Mouse (Mus musculus) heart, postnatal 4 days (tissue): ENCODE measurements around the gene Stra8. TPM values are rescaled to one million over a fixed set of nuclear protein-coding genes. Genes with fewer than 3 reads are reported as not detected.

Source experiments
- DNase-seq: peaks from one replicate; pipeline ENCODE4 v3.0.0; 2021
- total RNA-seq, 2 experiments: library from RNA; stranded (reverse); gene quantifications; 2 replicates each; pipeline ENCODE4 v1.2.3; 2021

Gene Stra8
- total RNA-seq: not detected

GRCm38 (mm10) chr6:34919956-34920355 lies at the start of gene Stra8:
Gene Stra8, plus strand, starts transcription at chr6:34920163.
- no peak for DNase-seq

- DNase-seq: no peak
Measured at GRCm38 (mm10) chr6:34870724-34871123, 49.2 kb upstream of the Stra8 start.

GRCm38 (mm10) chr6:34871929-34872328 lies 48.0 kb upstream of the Stra8 start:
- no peak for DNase-seq

DNA sequence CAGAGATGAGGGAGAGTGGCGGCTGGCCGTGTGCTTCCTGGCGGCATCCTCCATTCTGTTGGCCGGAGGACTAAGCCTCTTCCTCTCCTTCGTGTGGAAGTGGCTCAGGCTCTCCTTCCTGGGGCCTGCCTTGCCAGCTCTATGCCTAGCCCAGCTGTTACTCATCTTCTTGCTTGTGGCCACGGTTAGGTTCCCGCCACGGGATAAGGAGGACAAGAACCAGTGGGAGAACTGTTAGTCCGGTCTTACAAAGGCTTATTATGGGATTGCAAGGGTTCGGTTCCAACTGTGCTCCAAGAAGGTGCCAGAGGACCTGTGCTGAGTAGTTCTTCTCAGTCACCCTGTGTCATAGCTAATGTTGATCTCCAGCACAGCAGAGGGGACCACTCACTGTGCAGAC lies 47.1 kb upstream of the Stra8 start:
- no peak for DNase-seq

DNA sequence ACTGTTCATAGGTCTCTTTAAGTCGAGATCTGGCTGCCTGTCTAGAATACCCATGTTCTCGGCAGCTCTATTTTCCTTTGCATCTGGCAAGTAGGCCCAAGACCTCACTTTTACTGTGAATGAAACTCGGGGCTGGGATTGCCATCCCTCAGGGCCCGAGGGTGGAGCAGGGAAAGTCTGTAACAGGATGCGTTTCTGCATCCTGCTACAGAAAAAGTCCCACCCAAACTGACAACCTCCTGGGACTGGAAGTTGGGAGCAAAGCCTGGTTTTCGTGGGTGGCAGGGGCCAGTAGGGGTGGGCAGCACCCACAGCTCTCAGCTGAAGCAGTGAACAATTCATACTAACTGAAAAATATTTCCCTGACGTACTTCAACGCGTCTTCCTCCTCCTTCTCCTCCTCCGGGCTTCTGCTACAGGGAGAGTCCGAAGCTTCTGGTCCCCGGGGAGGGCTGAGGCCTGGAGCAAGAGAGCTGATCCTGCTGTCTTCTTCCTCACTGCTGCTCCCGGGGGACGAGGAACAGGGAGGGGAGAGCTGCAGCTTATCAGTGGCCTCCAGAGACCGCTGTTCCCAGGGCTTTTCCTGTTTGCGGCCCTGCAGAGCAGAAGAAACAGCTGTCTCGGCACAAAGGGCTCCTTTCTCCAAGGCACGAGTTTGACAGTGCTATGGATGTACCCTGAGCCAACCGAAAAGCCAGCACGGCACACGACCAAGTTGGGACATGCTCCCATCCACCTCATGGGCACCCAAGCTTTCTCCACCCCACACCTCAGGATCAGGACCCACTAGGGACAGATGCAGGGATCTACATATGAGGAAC lies 45.7 kb upstream of the Stra8 start:
- peak; percentile 83 for DNase-seq

DNA sequence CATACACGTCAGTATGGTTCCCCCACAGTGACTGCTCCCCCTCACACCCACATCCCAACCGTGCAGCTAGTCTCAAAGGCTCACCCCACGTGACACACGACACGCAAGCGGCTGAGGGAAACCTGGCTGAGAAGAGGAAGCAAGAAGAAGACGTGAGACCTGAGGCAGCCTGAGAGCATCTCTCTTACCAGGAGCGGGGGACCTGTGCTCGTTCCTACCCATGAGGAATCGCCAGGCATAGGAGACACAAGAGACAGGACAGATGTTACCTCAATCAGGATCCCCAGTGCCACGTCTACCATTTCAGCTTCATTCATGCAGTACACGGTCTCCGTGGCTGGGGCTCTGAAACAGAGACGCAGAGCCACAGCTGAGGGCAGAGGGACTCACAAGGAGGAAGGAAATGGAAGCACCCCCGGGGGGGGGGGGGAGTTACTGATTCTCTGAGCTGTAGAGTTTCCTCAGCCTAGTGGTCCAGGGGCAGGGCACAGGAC lies 44.6 kb upstream of the Stra8 start:
- DNase-seq: peak; percentile 38

GRCm38 (mm10) chr6:34875966-34876834 lies 43.8 kb upstream of the Stra8 start:
- DNase-seq: peak; percentile 40

DNA sequence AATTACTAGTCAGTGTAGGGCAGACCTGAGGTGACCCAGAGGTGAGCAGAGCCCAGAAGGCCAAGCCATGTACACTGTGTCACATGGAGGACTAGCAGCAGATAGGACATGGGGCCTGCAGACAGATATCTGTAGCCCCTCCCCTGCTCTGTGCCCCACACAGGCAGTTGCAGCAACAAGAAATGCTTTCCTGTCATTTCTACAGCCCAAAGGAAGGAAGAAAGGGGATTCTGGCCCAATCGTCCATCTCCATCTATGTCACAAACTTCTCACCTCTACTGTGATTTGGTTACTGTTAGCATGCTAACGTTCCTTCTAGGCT lies 43.2 kb upstream of the Stra8 start:
- DNase-seq: no peak

DNA sequence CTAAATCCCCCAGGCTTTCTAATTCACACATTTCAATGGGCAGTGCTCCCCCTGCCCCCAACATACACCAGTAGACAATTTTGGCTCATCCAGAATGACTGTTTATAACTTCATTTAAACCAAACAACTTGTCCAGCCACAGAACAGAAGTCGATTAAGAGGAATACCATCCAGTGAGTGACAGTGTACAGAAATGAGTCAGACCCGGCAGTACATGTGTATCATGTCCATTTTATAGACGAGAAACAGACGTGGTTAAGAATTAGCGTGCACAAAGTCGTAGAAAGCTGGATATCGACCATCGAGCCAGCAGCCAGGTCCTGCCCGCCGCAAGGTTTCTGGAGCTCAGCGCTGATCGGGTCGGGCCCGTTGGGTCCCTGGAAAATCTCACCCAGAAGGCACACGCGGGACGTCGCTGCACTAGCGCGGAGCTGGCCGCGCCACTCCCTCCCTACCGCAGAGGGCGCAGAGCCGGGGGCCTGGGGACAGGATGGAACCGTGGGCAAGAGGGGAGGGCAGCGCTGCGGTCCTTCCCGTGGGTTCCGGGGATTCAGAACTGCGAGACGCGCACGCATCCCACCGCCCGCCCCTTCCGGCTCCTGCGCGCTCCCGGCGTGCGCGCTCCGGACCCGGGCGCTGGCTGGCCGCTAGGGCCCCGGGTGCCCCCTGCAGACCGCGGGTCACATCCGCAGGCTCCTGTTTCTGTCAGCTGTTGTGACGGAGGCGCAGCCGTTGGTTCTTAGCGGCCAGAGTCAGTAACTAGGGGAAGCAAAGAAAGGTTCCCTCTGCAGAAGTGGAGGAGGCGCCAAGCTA lies 42.2 kb upstream of the Stra8 start, which contains the start of gene Cyren:
Cyren (minus strand) TSS at position 552 of the 813 bp plus-strand sequence.
- peak; percentile 95 for DNase-seq

DNA sequence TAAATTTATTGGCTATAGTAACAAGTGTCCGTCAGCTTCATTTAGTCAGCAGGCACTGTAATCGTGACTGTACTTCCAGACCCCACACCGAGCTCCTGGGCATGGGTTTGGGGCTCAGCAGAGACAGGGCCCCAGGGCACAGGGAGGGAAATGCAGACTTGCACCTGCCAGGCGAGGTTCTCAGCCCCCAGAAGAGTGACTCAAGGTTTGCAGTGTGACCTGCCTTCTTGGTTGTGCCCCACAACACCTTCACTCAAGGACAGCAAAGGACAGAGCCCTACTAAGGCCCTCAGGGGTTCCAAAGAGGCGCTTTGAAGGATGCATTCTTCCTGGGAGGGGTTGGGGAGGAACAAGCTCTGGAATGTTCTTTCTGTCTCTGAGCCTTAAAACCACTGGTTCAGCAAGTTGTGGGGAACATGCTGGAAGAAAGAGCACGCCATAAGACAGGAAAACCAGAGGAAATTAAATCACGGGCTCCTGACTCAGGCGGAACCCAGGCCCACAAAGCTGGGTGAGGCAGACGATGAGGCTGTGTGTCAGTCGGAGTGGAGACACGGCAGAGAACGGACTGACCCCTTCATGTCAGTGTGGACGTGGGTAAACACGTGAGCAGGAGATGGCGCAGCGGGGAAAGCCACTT lies 40.7 kb upstream of the Stra8 start:
- no peak for DNase-seq

GRCm38 (mm10) chr6:34879911-34880475 lies 40.0 kb upstream of the Stra8 start:
- DNase-seq: peak; percentile 55

- no peak for DNase-seq
Measured at GRCm38 (mm10) chr6:34884724-34885123, 35.2 kb upstream of the Stra8 start.

DNA sequence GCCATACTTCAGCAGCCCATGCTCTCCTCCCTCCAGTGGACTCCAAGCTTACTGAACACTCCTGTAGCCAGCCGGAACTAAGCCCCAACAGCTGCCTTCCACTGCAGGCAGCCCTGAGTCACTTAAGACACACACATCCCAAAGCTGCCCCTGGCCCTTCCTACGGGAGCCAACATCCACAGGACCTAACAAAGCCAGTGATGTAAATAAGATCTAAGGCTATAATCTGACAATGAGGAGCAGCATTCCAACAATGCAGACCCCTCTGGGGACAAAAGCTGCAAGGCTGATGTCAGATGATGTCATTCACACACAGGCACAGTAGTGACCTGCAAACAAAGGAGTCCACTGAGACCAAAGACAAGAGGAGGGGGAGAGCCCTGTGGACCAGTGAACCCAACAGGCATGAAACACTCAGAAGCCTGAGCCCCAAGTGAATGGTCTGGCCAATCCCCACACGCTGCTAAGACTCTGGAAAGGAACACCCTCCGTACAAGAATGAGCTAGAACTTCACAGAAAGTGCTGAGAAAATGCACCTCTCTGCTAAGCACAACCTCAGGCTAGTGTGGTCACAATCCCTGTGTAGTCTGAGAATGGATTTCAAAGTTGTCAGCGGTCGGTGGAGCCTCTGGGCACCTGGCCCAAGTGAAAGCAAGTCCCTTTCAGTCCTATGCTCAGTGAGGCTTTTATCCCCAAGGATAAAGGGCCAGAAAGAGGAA lies 32.7 kb upstream of the Stra8 start:
- DNase-seq: no peak

GRCm38 (mm10) chr6:34889185-34889584 lies 30.8 kb upstream of the Stra8 start:
- no peak for DNase-seq

DNA sequence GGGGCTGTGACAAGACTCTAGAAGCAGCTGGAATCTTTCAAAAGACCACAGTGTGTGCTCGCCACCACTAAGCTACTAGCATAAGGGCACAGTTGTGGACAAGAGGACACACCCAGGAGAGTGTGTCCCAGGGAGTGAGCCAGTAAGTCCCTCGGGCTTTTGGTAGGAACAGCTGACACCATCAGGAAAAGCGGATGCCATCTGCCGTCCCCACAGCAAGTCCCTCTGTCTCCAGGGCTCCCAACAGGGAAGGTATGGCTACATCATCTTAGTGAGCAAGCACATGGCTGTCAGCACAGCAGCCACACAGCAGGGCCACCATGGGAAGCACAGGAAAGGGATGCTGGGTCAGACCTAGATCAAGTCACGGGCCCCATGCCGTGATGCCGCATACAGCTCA lies 24.4 kb upstream of the Stra8 start:
- no peak for DNase-seq

- no peak for DNase-seq
Measured at GRCm38 (mm10) chr6:34896168-34896780, 23.7 kb upstream of the Stra8 start.

- no peak for DNase-seq
Measured at GRCm38 (mm10) chr6:34899127-34899526, 20.8 kb upstream of the Stra8 start.

DNA sequence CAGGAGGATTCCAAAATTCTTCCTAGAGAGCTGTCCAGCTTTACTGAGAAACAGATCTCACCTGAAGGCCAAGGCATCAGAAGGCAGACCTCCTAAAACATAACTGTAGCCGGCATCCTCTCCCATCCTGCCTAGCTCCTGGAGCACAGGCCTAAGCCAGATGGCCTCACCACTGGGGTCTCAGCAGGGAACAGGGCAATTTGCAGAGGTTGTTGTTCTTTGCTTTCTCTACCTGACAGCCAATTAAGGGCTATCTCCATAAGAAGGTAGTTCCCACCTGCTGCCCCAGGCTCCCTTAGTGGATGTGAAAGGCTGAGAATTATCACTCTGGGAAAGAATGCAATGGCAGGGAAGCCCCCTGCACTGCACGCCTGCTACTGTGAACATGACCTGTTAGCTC lies 19.0 kb upstream of the Stra8 start:
- DNase-seq: no peak

GRCm38 (mm10) chr6:34901911-34902444 lies 18.0 kb upstream of the Stra8 start:
- no peak for DNase-seq

DNA sequence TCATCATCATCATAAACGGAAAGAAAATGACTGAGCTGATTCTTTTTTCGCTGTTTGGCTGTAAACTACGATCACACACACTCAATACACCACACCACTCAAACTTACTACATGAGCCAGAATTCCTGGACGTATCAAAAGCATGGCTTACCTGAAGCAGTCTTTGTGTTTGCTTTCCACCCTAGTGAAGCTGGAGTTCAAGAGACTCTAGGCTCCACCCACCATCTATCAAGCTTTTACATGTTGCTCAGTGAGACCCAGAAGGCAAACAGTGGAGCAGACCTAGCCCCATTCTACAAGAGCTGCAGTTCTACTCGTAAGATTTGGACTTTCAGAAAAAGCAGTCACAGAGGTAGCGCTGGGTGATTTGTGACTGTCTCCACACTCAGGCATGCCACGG lies 17.4 kb upstream of the Stra8 start:
- DNase-seq: no peak
